Mouse (Mus musculus): ENCODE data around the gene Poldip3. TPM values are rescaled to one million over a fixed set of nuclear protein-coding genes. Genes with fewer than 3 reads are reported as not detected.

Gene Poldip3
- 108 and 124 TPM in 2 replicates for total RNA-seq (2021)
- long read RNA-seq, transcript Poldip3-201 (9 exons, 3,299 nt) = major isoform, 78 of 134 reads
- long read RNA-seq, transcript Poldip3-202 (8 exons, 3,157 nt) = minor isoform, 11 of 134 reads
- long read RNA-seq, partial matches to known transcripts = 41 of 134 reads
- long read RNA-seq, other reads (novel, unspliced or antisense) = 2 of 134 reads

DNA sequence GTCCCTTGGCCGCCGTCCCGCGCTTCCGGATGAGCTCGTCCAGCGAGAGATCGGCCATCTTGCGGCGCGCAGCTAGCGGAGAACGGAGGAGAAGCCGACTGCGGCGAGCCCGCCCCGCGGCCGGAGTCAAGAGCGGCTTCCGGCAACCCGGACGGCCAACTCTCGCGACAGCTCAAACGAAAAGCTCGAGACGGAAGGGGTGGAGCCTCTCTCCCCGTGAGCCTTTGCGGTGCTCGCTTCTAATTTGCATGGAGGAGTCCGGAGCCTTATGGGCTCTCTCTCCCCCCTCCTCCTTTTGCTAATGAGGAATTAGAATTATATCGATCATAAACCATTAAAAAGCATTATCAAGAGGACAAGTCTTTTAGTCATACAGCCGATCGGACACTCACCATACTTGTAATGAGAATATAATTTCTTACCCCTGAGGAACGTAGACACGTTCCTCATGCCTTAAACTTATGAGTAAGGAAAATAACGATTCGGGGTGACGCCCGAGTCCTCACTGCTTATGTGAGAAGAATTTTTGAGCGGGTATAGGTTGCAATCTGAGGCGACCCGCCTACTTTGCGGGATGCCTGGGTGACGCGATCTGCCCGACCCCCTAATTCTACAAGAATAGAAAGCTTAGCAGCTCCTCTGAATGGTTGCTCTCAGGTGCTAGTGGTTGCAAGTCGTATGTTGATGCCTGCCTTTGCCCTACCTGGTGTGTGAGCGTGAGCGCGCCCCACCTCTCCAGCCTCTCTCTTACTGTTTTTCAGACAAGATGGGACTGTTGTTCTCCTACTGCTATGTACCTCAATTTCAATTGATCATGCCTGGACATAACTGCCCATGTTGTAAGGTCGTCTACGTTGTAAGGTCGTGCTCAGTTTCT lies at the start of gene Poldip3:
Gene Poldip3, minus strand, starts transcription at position 189 of the 877 bp plus-strand sequence.
- DNase-seq = peak; percentile 96

DNA sequence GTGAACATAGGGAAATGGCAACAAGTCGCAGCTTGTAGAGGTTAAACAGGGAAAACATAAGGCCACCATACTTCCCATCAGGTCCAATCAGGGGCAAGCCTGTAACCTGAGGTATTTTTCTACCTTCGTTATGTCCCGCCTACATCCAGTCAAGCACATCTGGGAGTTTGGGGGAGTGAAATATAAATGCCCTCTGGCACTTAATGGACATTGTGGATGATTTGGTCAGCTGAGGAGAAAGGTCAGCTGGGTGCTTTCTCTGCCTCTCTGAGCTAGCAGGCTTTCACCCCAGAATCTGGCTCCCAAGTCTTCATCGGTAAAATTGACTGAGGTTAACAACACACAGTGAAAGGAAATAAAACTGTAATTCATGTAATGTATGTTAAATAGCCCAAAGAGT lies 44.2 kb upstream of the Poldip3 start:
- DNase-seq = no peak

GRCm38 (mm10) chr15:83182351-83182750 lies 33.2 kb upstream of the Poldip3 start:
- DNase-seq = no peak

- DNase-seq = no peak
Measured at GRCm38 (mm10) chr15:83181800-83182330, 32.7 kb upstream of the Poldip3 start.

DNA sequence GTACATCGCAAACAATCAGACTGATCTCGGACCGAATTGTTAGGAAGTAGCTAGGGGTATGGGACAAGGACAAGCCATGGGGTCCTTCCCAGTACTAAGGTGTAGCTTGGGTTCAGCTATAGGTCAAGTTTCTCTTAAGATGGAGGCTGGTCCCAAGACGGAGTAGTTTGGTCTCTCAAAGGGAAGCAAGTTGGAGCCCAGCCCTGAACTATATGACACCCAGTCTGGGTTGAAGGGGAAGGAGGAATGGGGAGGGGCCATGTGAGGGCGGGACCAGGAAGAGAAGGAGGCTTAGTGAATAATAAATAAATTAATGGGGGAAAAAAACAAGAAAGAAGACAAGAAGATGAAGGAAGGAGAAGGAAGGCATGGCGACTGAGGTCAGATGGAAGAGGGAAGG lies 30.8 kb upstream of the Poldip3 start:
- no peak for DNase-seq

DNA sequence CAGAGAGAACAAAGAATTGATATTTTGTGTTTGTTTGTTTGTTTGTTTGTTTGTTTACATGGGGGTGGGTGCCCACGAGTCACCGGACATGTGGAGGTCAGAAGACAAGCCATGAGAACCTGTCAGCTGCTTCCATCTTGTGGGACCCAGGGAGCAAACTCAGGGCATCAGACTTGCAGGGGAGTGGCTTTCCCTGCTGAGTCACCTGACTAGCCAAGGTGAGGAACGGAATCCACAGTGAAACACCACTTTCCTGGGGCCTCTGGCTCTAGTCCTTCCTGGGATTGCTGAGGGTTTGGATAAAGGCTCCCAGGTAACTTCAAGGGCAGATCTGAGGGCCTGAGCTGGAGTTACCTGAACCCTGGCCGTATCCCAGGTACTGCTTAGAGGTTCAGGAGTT lies 27.5 kb upstream of the Poldip3 start:
- DNase-seq = no peak

GRCm38 (mm10) chr15:83173914-83174884 lies 25.0 kb upstream of the Poldip3 start:
- DNase-seq = no peak

GRCm38 (mm10) chr15:83172492-83173429 lies 23.6 kb upstream of the Poldip3 start, which contains the start of gene Cyb5r3:
TSS of gene Cyb5r3 (minus strand) at chr15:83172592.
- no peak for DNase-seq

- DNase-seq = peak; percentile 95
Measured at GRCm38 (mm10) chr15:83171712-83172481, 22.7 kb upstream of the Poldip3 start.

DNA sequence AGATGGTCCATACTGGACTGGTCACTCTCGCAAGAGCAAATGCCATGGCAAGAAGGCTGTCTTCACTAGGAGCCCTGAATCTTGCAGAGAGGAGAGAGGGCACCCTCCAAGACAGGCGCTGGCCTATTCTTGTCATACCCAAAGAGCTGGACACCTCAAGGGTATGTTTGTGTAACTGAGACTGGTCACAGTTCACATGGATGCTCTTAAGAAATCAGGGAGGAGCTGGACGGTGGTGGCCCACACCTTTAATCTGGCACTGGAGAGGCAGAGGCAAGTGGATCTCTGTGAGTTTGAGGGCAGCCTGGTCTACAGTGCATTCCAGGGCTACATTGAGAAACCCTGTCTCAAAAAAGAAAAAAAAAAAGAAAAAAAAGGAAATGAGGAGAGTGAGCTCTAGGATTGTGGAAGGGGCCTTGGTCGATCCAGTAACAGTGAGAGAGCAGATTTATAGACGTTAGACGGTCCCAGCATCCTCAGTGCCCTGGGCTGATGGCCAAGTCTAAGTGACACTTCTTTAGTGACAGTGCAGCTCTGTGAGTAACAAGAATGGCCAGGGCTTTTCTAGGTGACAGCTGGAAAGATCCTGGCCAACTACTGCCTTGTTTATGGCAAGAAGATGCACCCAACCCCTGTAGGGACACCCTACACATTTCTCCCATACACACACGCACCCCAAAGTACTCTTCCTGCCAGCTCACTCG lies 21.9 kb upstream of the Poldip3 start:
- DNase-seq = peak; percentile 62

DNA sequence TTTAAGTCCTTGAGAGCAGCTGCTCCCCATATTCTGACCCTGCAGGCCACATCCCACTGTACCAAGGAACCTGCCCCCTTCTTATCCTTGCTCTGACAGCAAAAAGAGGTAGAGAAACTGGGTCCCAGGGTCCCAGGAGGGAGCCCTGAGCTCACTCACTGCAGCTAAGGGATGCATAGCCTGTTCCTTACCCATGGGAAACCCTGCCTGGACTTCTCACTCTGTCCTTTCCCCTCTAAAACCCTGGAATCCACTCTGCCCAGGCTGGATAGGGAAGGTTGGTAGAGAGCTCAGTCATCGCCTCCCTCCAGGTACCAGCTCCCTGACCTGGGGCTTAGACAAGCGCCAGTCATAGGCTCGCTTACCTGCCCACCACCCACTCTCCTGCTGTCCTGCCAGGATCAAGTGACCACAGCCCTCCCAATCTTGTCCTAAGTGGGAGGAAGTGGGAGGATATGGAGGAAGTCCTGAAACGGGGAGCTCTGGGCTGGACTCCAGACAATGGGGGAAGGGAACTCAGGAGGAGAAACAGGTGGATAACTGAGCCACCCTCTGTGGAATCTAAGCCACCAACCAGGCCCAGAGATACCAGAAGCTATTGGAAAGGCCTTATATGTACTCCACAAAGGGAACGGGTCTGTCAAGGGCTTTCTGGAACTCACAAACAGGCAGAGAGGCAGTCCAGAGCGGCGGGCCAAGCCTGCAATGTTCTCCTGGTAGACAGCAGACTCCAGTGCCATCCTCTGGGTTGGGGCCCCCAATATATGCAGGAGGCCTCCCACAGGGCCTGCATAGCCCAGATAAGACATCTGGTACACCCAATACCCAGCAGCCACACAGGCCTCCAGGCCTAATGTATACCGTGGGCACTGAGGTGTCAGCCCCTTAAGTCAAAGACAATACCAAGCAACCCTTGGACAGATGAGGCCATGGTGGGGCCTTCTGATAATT lies 20.9 kb upstream of the Poldip3 start:
- DNase-seq = no peak

- no peak for DNase-seq
Measured at GRCm38 (mm10) chr15:83168875-83169771, 19.9 kb upstream of the Poldip3 start.

DNA sequence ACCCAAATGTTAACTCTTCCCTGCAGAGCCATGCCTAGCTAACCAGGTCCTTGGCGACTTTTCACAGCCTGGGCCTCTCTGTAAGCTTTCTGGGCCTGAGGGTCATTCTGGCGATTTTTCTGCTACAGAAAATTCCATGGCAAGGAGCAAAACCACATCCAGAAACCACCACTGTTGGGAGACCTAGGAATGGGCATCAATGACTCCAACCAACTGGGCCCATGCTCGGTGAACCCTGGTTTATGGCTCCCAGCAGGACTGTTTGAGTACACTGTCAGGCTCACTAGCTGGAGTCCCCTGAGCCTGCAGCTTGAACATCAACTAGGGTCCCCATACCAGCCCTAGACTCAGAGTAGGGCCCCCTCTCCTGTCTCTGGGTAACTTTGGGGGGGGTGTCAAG lies 19.1 kb upstream of the Poldip3 start:
- DNase-seq = no peak

GRCm38 (mm10) chr15:83167550-83168065 lies 18.4 kb upstream of the Poldip3 start:
- no peak for DNase-seq

DNA sequence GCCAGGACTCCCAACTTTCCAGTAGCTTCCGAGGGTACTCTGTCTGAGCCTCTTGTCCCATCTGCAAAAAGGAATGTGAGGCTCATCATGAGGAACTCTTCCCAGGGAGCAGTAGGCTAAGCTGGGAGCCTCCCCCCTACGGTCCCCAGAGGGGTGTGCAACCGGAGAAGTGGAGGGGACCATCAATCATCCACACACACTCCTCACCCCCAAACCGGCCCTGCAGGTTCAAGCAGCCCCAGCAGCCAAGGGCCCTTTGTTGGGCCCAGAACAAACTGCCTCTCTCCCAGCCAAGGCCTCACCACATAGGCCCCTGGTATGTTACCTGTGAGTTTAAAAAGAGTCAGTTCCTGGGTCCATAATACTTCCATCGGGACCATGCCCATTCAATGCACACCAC lies 17.9 kb upstream of the Poldip3 start:
- no peak for DNase-seq

DNA sequence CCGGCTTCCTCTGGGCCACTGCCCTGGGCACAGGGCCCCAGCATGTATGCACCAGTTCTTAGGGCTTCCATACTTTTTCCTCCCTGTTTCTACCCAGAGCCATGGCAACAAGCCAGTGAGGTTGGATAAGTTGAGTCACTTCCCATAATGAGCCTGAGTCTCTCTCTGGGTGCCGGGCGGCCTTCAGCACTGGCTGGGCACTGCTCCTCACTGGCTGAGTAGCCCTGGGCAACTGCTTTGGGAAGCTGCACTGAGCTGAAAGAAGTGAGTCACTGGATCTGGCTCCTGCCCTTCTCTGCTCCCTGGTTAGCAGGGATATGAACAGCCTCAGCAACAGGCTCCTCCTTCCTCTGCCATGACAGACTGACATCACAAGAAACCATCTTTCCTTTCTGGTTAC lies 17.5 kb upstream of the Poldip3 start:
- peak; percentile 78 for DNase-seq
